Mouse (Mus musculus) G1E (cell line): Measurements from ENCODE around the gene Golph3. TPM values are rescaled to one million over a fixed set of nuclear protein-coding genes. Genes with fewer than 3 reads are reported as not detected.

Experiments used
- ATAC-seq: 2 replicates; pipeline ENCODE4 v1.8.0; 2016; ENCODE audit warnings: mild to moderate bottlenecking; ENCODE audit not compliant: insufficient number of reproducible peaks, poor library complexity, low FRiP score, severe bottlenecking; ENCODE audit errors: extremely low read depth
- DNase-seq: peaks from one replicate; pipeline ENCODE4 v3.0.0; 2012; ENCODE audit warnings: low spot score
- H3K27me3 ChIP-seq: 2 replicates; pipeline ENCODE4 v1.6.1; 2012; ENCODE audit warnings: mild to moderate bottlenecking, low read length, inconsistent platforms; ENCODE audit not compliant: insufficient read depth
- H3K36me3 ChIP-seq: replicated peaks from 2 replicates; pipeline ENCODE3; 2012; ENCODE audit warnings: mild to moderate bottlenecking, inconsistent platforms
- H3K4me1 ChIP-seq: 2 replicates; pipeline ENCODE4 v1.6.1; 2012; ENCODE audit warnings: low read depth, low read length, inconsistent platforms, mixed read lengths; ENCODE audit not compliant: insufficient read depth
- H3K4me3 ChIP-seq: 2 replicates; pipeline ENCODE4 v1.5.1; 2012; ENCODE audit warnings: low read depth, mild to moderate bottlenecking, inconsistent platforms, low read length, moderate library complexity, mixed read lengths
- H3K9me3 ChIP-seq: replicated peaks from 2 replicates; pipeline ENCODE4 v1.6.1; 2012; ENCODE audit warnings: inconsistent platforms
- CTCF ChIP-seq: IDR thresholded peaks from 2 replicates; pipeline ENCODE4 v1.5.1; 2012; ENCODE audit warnings: low read depth, low read length, inconsistent platforms, mixed read lengths
- GATA1 ChIP-seq: IDR thresholded peaks from 2 replicates; pipeline ENCODE4 v1.6.1; 2012; ENCODE audit warnings: borderline replicate concordance, low read length, inconsistent platforms, mixed read lengths
- GATA2 ChIP-seq: IDR thresholded peaks from 2 replicates; pipeline ENCODE4 v1.6.1; 2012; ENCODE audit warnings: low read depth, low read length, inconsistent platforms, borderline replicate concordance
- POLR2AphosphoS5 ChIP-seq: IDR thresholded peaks from 2 replicates; pipeline ENCODE4 v1.6.1; 2012; ENCODE audit warnings: low read depth, low read length, inconsistent platforms; ENCODE audit not compliant: insufficient replicate concordance
- TAL1 ChIP-seq: conservative IDR thresholded peaks from 2 replicates; pipeline ENCODE4 v1.6.1; 2012; ENCODE audit warnings: low read depth, low read length, inconsistent platforms, mixed read lengths
- polyA plus RNA-seq: library from polyadenylated mRNA; stranded (reverse); fragments of >175 nt; gene quantifications from 2 replicates; pipeline ENCODE4 v1.2.3, GENCODE M21; 2012
- total RNA-seq, 2 experiments: library from RNA; stranded (forward) in 1 of 2; stranded (reverse) in 1 of 2; fragments of 200-1000 nt in 1 of 2; fragments of >200 nt in 1 of 2; fragmentation: Nextera tagmentation in 1 of 2; gene quantifications; 2 replicates each; pipeline ENCODE4 v1.2.3; 2014 to 2017

Gene Golph3
- total and polyA plus RNA-seq, 3 experiments, result 299 to 739 (median 411) TPM

GRCm38 (mm10) chr15:12285535-12285809, 35.8 kb upstream of the Golph3 start:
- no peaks in the 10 kb centered on the region for H3K27me3 ChIP-seq
- H3K4me1 ChIP-seq, result peaks cover 8% of the 10 kb centered on the region
- peaks cover 2% of the 10 kb centered on the region; the same call in 1 of the 2 replicates for H3K9me3 ChIP-seq
- no peaks in the 10 kb centered on the region for H3K36me3 ChIP-seq
- ATAC-seq (no peak), DNase-seq (no peak)
- H3K4me3 ChIP-seq, result no peak overlapping the region
- TF ChIP-seq POLR2AphosphoS5, result no peak
- no peak for TF ChIP-seq GATA2
- no peak for TF ChIP-seq TAL1
- TF ChIP-seq GATA1, result no peak
- TF ChIP-seq CTCF, result no peak

- Histone ChIP-seq H3K27me3 (peaks cover 9% of the 10 kb centered on the region), H3K9me3 (no peaks in the 10 kb centered on the region)
- TF ChIP-seq GATA1, result no peak
- TF ChIP-seq POLR2AphosphoS5, result no peak
Measured at GRCm38 (mm10) chr15:12290330-12290729, 30.9 kb upstream of the Golph3 start.

GRCm38 (mm10) chr15:12291757-12292156, 29.5 kb upstream of the Golph3 start:
- DNase-seq, result no peak
- no peak for ATAC-seq
- peaks cover 9% of the 10 kb centered on the region for H3K27me3 ChIP-seq
- peaks cover 10% of the 10 kb centered on the region for H3K4me1 ChIP-seq
- H3K9me3 ChIP-seq, result no peaks in the 10 kb centered on the region
- H3K4me3 ChIP-seq, result no peak overlapping the region
- no peaks in the 10 kb centered on the region for H3K36me3 ChIP-seq
- no peak for TF ChIP-seq GATA2
- TF ChIP-seq TAL1, result no peak
- TF ChIP-seq GATA1, result no peak
- TF ChIP-seq CTCF, result no peak
- no peak for TF ChIP-seq POLR2AphosphoS5

More at GRCm38 (mm10) chr15:12290330-12290729, 30.9 kb upstream of the Golph3 start:
- Histone ChIP-seq H3K4me3 (no peak overlapping the region), H3K4me1 (peaks cover 10% of the 10 kb centered on the region), H3K36me3 (no peaks in the 10 kb centered on the region)
- ATAC-seq, result no peak
- DNase-seq, result no peak

- H3K4me3 ChIP-seq, result no peak overlapping the region
- H3K36me3 ChIP-seq, result no peaks in the 10 kb centered on the region
- ATAC-seq (no peak), DNase-seq (no peak)
- H3K9me3 ChIP-seq, result no peaks in the 10 kb centered on the region
- peaks cover 9% of the 10 kb centered on the region for H3K27me3 ChIP-seq
- H3K4me1 ChIP-seq, result peaks cover 6% of the 10 kb centered on the region
- TF ChIP-seq POLR2AphosphoS5 (no peak), GATA1 (no peak), GATA2 (no peak), CTCF (no peak), TAL1 (no peak)
Measured at GRCm38 (mm10) chr15:12296228-12296627, 25.0 kb upstream of the Golph3 start.

GRCm38 (mm10) chr15:12298231-12298737, 23.0 kb upstream of the Golph3 start:
- H3K4me1 ChIP-seq, result peaks cover 10% of the 10 kb centered on the region
- ATAC-seq, result no peak
- no peak overlapping the region for H3K4me3 ChIP-seq

GRCm38 (mm10) chr15:12301771-12302170, 19.5 kb upstream of the Golph3 start:
- H3K27me3 ChIP-seq, result no peaks in the 10 kb centered on the region
- ATAC-seq (no peak), DNase-seq (no peak)
- no peaks in the 10 kb centered on the region for H3K36me3 ChIP-seq
- peaks cover 25% of the 10 kb centered on the region for H3K4me1 ChIP-seq
- no peaks in the 10 kb centered on the region for H3K9me3 ChIP-seq
- TF ChIP-seq POLR2AphosphoS5, result no peak
- TF ChIP-seq GATA1, result no peak
- TF ChIP-seq CTCF, result no peak
- no peak for TF ChIP-seq TAL1
- TF ChIP-seq GATA2, result no peak
- H3K4me3 ChIP-seq, result no peak overlapping the region

More at GRCm38 (mm10) chr15:12298231-12298737, 23.0 kb upstream of the Golph3 start:
- TF ChIP-seq CTCF (no peak), TAL1 (no peak), GATA2 (no peak), GATA1 (no peak), POLR2AphosphoS5 (no peak)
- no peak for DNase-seq
- Histone ChIP-seq H3K9me3 (no peaks in the 10 kb centered on the region), H3K36me3 (no peaks in the 10 kb centered on the region), H3K27me3 (peaks cover 9% of the 10 kb centered on the region)
